Mouse (Mus musculus): Measurements from ENCODE around the gene Xaf1.

Gene Xaf1

GRCm38 (mm10) chr11:72361385-72362346 is 60.2 kb downstream of the Xaf1 start:
- DNase-seq (ENCODE audit: low read depth, low spot score): no peak

- DNase-seq (ENCODE audit: low read depth, low spot score): no peak
Observed at GRCm38 (mm10) chr11:72362347-72362741, 60.9 kb downstream of the Xaf1 start, which contains the start of gene Tekt1. Gene Tekt1 (minus strand): TSS chr11:72362442.

All from 3T3-L1 (cell line).